In the genomic region with DNA sequence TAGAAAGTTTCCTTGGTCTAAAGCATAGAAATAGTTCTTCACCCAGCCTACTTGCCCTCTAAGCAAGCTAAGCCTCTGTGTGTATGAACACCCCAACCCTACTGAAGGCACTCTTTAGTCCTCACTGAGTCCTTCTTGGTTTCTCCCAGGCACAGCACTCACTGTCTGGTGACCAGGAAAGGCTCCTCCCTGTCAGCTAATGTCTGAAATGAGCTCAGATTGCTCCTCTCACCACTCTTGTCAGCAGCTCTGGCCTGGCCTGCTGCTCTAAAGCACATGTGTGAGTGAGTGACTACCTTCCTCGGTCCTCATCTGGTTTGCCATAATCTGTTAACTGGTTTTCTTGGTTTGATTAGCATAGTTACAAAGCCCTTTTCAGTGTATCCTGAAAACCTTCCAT, we compare ENCODE assay signal across 20 mouse cellular contexts. TPM values are rescaled to one million over a fixed set of nuclear protein-coding genes. Genes with fewer than 3 reads are reported as not detected.
A peak's percentile ranks its signal among the peaks of the same experiment; 100 is the strongest.
DNase-seq lines count a peak whose midpoint lies in the region; ATAC-seq lines count a peak whose summit lies in the region.
"Had no signal": no experiment of that assay in that cellular context is flagged by ENCODE, and none has a peak within 500 bp of the region (broad histone marks: within the 10 kb centered on the region; RNA-seq: fewer than 3 reads in every experiment).

No protein-coding gene starts in this region.

- peak overlapping the region; percentile 71 for H3K27ac ChIP-seq in heart, embryonic 13.5 days (replicated peaks)
- H3K27ac ChIP-seq in liver, embryonic 13.5 days = peak overlapping the region; percentile 49
- H3K27ac ChIP-seq: embryonic facial prominence, embryonic 13.5 days; hindbrain, embryonic 15.5 days; kidney, postnatal 0 days; limb, embryonic 13.5 days; midbrain, embryonic 10.5 days had no signal

- DNase-seq in heart, postnatal 4 days = no peak
- DNase-seq in liver, embryonic 13.5 days = no peak
- no peak for DNase-seq in thymus, postnatal 36 days
- DNase-seq in B cell, adult 2 months = no peak
- no peak for DNase-seq in urinary bladder, postnatal 4 days (ENCODE audit: low spot score in 2 of 2)
- DNase-seq: cerebellum, postnatal 10 days; gastrocnemius, postnatal 10 days; right cerebral cortex, postnatal 4 days had no signal

- no peak for ATAC-seq in heart, embryonic 13.5 days (ENCODE audit: extremely low read depth, insufficient number of reproducible peaks, low FRiP score, low TSS enrichment)
- ATAC-seq in megakaryocyte, adult 5-6 weeks (ENCODE audit: poor library complexity, severe bottlenecking) = no peak
- no peak for ATAC-seq in liver, embryonic 13.5 days (ENCODE audit: low read depth)
- ATAC-seq: forebrain, embryonic 14.5 days had no signal

- peaks cover 2% of the 10 kb centered on the region for H3K36me3 ChIP-seq in heart, embryonic 13.5 days
- peaks cover 21% of the 10 kb centered on the region for H3K36me3 ChIP-seq in megakaryocyte, embryonic 14.5 days (replicated peaks; ENCODE audit: low read length)
- peaks cover 2% of the 10 kb centered on the region for H3K36me3 ChIP-seq in liver, embryonic 13.5 days
- H3K36me3 ChIP-seq: hindbrain, embryonic 15.5 days had no signal

- H3K9me3 ChIP-seq in heart, embryonic 13.5 days = no peaks in the 10 kb centered on the region
- no peaks in the 10 kb centered on the region for H3K9me3 ChIP-seq in megakaryocyte, embryonic 14.5 days
- no peaks in the 10 kb centered on the region for H3K9me3 ChIP-seq in liver, embryonic 13.5 days (replicated peaks)
- H3K9me3 ChIP-seq: embryonic facial prominence, embryonic 13.5 days; hindbrain, embryonic 15.5 days; limb, embryonic 13.5 days; midbrain, embryonic 10.5 days had no signal

- peaks cover 69% of the 10 kb centered on the region for H3K4me1 ChIP-seq in heart, embryonic 13.5 days
- H3K4me1 ChIP-seq in megakaryocyte, embryonic 14.5 days = peaks cover 78% of the 10 kb centered on the region
- peaks cover 85% of the 10 kb centered on the region for H3K4me1 ChIP-seq in liver, embryonic 13.5 days (replicated peaks)

- no peak overlapping the region for H3K4me3 ChIP-seq in heart, embryonic 13.5 days
- H3K4me3 ChIP-seq in megakaryocyte, embryonic 14.5 days (replicated peaks) = peak overlapping the region; percentile 6
- H3K4me3 ChIP-seq in liver, embryonic 13.5 days (replicated peaks) = no peak overlapping the region
- H3K4me3 ChIP-seq: embryonic facial prominence, embryonic 13.5 days; hindbrain, embryonic 15.5 days; limb, embryonic 13.5 days; midbrain, embryonic 10.5 days had no signal

- H3K27me3 ChIP-seq in heart, embryonic 13.5 days (replicated peaks) = no peaks in the 10 kb centered on the region
- H3K27me3 ChIP-seq in megakaryocyte, embryonic 14.5 days (replicated peaks) = no peaks in the 10 kb centered on the region
- H3K27me3 ChIP-seq in liver, embryonic 13.5 days = no peaks in the 10 kb centered on the region
- H3K27me3 ChIP-seq: CH12.LX; embryonic facial prominence, embryonic 13.5 days; hindbrain, embryonic 15.5 days; limb, embryonic 13.5 days; Patski had no signal

- 26% methylated on average over 1 of the region's 1 CpGs for WGBS in heart, embryonic 13.5 days
- 68% methylated on average over 1 of the region's 1 CpGs for WGBS in liver, embryonic 13.5 days (ENCODE audit: insufficient replicate concordance)

- H3K4me2 ChIP-seq in heart, embryonic 13.5 days = no peak overlapping the region
- H3K4me2 ChIP-seq in liver, embryonic 13.5 days = no peak overlapping the region
- H3K4me2 ChIP-seq: embryonic facial prominence, embryonic 13.5 days; hindbrain, embryonic 15.5 days; limb, embryonic 13.5 days had no signal

- peak overlapping the region; percentile 52; the same call in 1 of the 2 replicates for H3K9ac ChIP-seq in heart, embryonic 13.5 days
- peak overlapping the region; percentile 36 for H3K9ac ChIP-seq in liver, embryonic 13.5 days
- H3K9ac ChIP-seq: embryonic facial prominence, embryonic 13.5 days; hindbrain, embryonic 15.5 days; limb, embryonic 13.5 days had no signal

RNA-seq across cellular contexts. Expression of a gene that starts 14.1 kb away (rescaled TPM):
- 74.7 and 76.3 TPM in 2 replicates for polyA plus RNA-seq in heart, embryonic 13.5 days (2015; fragmentation: Nextera tagmentation; extraction: Ambion mirVana)
- total RNA-seq in heart, postnatal 4 days (2021) = 10 to 100 TPM; 41.6 to 41.8 TPM
- polyA plus RNA-seq in megakaryocyte, embryonic 14.5 days (2012; ENCODE audit: insufficient read depth, low replicate concordance) = 4.0 TPM in 1 of 2 replicates, not detected in the other
- 136 and 146 TPM in 2 replicates for total RNA-seq in megakaryocyte, adult 5-6 weeks (2015)
- 154 and 160 TPM in 2 replicates for total RNA-seq in megakaryocyte, adult 5-6 weeks (2017)
- polyA plus RNA-seq in liver, embryonic 13.5 days (2015; fragmentation: Nextera tagmentation; extraction: Ambion mirVana) = 67.8 and 83.4 TPM in 2 replicates

RNA-seq across cellular contexts. Expression of a gene that starts 22.9 kb away (rescaled TPM):
- 0.14 TPM in 1 of 2 replicates, not detected in the other for polyA plus RNA-seq in heart, embryonic 13.5 days (2015; fragmentation: Nextera tagmentation; extraction: Ambion mirVana)
- not detected for total RNA-seq in heart, postnatal 4 days (2021)
- polyA plus RNA-seq in megakaryocyte, embryonic 14.5 days (2012; ENCODE audit: insufficient read depth, low replicate concordance) = not detected in 2 replicates
- not detected in 2 replicates for total RNA-seq in megakaryocyte, adult 5-6 weeks (2015)
- total RNA-seq in megakaryocyte, adult 5-6 weeks (2017) = not detected in 2 replicates
- not detected in 2 replicates for polyA plus RNA-seq in liver, embryonic 13.5 days (2015; fragmentation: Nextera tagmentation; extraction: Ambion mirVana)
- total RNA-seq: CH12.LX had no signal
- polyA plus RNA-seq: kidney, postnatal 0 days had no signal

RNA-seq across cellular contexts. Expression of a gene that starts 39.2 kb away (rescaled TPM):
- polyA plus RNA-seq in heart, embryonic 13.5 days (2015; fragmentation: Nextera tagmentation; extraction: Ambion mirVana) = 0.20 and 1.3 TPM in 2 replicates
- under 1 TPM; 0.31 to 0.34 TPM for total RNA-seq in heart, postnatal 4 days (2021)
- polyA plus RNA-seq in megakaryocyte, embryonic 14.5 days (2012; ENCODE audit: insufficient read depth, low replicate concordance) = not detected in 2 replicates
- total RNA-seq in megakaryocyte, adult 5-6 weeks (2015) = not detected in 2 replicates
- not detected in 2 replicates for total RNA-seq in megakaryocyte, adult 5-6 weeks (2017)
- polyA plus RNA-seq in liver, embryonic 13.5 days (2015; fragmentation: Nextera tagmentation; extraction: Ambion mirVana) = 2.6 and 3.1 TPM in 2 replicates
- total RNA-seq: layer of hippocampus, postnatal 14 days had no signal

RNA-seq across cellular contexts. Expression of a gene that starts 45.4 kb away (rescaled TPM):
- 29.4 and 30.3 TPM in 2 replicates for polyA plus RNA-seq in heart, embryonic 13.5 days (2015; fragmentation: Nextera tagmentation; extraction: Ambion mirVana)
- 10 to 100 TPM; 16.7 to 16.9 TPM for total RNA-seq in heart, postnatal 4 days (2021)
- polyA plus RNA-seq in megakaryocyte, embryonic 14.5 days (2012; ENCODE audit: insufficient read depth, low replicate concordance) = 101 and 286 TPM in 2 replicates
- total RNA-seq in megakaryocyte, adult 5-6 weeks (2015) = 16.3 and 20.9 TPM in 2 replicates
- total RNA-seq in megakaryocyte, adult 5-6 weeks (2017) = 21.8 and 23.1 TPM in 2 replicates
- 46.0 and 48.2 TPM in 2 replicates for polyA plus RNA-seq in liver, embryonic 13.5 days (2015; fragmentation: Nextera tagmentation; extraction: Ambion mirVana)

RNA-seq across cellular contexts. Expression of a gene that starts 54.3 kb away (rescaled TPM):
- 2.6 and 2.8 TPM in 2 replicates for polyA plus RNA-seq in heart, embryonic 13.5 days (2015; fragmentation: Nextera tagmentation; extraction: Ambion mirVana)
- total RNA-seq in heart, postnatal 4 days (2021) = 1 to 10 TPM; 7.1 to 8.1 TPM
- not detected in 2 replicates for polyA plus RNA-seq in megakaryocyte, embryonic 14.5 days (2012; ENCODE audit: insufficient read depth, low replicate concordance)
- total RNA-seq in megakaryocyte, adult 5-6 weeks (2015) = 1.4 and 3.3 TPM in 2 replicates
- total RNA-seq in megakaryocyte, adult 5-6 weeks (2017) = 1.4 and 2.2 TPM in 2 replicates
- polyA plus RNA-seq in liver, embryonic 13.5 days (2015; fragmentation: Nextera tagmentation; extraction: Ambion mirVana) = 0.35 and 0.51 TPM in 2 replicates

Comparison
In these comparisons a context has a peak if more than half of its experiments do, and no peak if none do; other contexts are left out.
1. RNA of a gene that starts 14.1 kb away (polyA plus RNA-seq): 74.7 to 76.3 TPM in heart, embryonic 13.5 days and 67.8 to 83.4 TPM in liver, embryonic 13.5 days; 4.0 TPM in megakaryocyte, embryonic 14.5 days; every median in the first group is over 10 times any median in the second.